Mouse (Mus musculus) ES-CJ7 (cell line): Measurements from ENCODE around the gene Tubd1.
A peak's percentile ranks its signal among the peaks of the same experiment; 100 is the strongest.

Source experiments
- DNase-seq: peaks from one replicate; pipeline ENCODE4 v3.0.0; 2011; ENCODE audit warnings: low read depth, low spot score

Gene Tubd1

DNA sequence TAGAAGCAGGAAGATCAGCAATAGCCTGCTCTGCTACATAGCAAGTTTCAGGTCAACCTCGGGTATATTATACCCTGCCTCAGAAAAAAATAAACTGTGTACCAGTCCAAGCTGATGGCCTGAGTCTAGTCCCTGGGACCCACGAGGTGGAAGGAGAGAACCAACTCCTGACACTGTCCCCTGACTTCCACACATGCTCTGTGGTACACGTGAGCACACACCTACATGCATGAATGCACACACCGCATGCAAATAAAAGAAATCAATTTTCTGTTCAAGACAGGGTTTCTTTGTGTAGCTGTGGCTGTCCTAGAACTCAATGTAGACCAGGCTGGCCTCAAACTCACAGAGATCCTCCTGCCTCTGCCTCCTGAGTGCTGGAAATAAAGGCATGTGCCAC lies 13.5 kb downstream of the Tubd1 start:
- no peak for DNase-seq

DNA sequence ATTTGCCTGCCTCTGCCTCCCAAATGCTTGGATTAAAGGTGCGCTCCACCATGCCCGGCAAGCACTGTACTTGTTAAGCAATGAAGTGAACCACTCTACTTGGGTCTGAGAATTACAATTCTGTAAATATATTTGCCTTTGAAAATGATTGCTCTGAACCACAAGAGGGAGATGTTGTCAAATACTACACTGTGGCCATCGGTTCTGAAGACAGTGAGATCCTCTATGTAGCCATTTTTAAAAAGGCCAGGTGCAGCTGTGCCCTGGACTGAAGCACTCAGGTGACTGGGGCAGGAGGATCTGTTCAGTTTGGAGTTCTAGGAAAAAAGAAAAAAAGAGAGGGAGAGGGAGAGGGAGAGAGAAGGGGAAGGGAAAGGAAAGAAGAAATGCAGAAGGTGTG lies 23.6 kb downstream of the Tubd1 start:
- DNase-seq: peak; percentile 61

DNA sequence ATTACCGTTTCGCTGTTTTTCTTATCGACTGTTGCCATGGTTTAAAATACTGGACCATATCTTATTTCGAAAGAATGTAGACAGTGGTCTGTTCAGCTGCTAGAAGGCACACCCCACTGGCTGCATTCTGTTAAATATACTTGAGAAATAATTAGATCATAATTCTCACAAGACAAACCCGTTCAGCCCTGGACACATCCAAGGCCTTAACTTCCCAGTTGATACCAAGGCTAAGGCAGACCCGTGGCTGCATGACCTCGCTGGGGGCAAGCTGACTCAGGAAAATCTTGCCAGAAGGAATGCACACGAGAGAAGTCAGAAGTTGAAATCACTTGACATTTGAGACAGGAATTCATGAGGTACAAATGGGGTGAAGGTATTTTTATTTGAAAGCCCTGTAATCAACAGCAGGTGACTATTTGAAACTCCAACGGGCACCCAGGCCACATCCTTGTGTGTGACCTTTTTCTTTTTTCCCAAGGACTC lies 25.5 kb downstream of the Tubd1 start:
- no peak for DNase-seq

DNA sequence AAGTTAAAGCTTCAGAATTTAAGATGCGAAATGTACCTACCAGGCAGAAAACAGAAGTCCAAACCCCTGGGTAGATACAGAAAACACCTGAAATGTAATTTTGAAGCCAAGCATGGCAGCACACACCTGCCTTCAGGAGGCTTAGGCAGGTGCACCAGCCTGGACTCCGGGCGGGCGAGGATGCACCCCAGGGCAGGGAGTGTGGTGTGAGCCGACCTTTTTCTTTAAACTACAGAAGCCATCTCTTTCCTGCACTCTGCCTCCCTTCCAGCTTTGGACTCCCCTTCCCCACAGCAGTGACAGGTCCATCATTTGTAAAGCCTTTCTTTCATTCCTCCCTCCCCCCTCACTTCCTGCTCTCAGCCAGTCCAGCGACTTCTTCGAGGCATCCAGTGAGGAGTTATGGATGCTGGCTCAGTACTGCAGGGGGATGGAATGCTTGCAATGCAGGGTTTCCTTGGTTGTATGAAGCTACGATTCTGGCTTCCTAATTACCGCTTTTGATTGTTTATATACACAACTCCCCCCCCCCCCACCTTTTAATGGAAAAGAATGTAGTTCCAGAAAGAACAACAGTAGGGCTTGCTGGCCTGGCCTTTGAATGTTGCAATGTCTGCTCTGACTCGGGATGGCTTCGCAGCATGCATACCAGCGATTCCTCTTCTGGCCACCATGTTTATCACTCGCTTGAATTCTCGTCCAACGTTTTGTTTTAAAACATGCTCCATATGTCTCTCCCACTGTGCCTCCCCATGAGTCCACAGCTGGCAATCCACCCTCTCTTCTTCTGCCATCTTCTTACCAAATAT lies 26.5 kb downstream of the Tubd1 start:
- DNase-seq: no peak

- DNase-seq: no peak
Measured at GRCm38 (mm10) chr11:86571871-86572270, 27.1 kb downstream of the Tubd1 start.

- DNase-seq: no peak
Measured at GRCm38 (mm10) chr11:86572623-86573022, 27.8 kb downstream of the Tubd1 start.

DNA sequence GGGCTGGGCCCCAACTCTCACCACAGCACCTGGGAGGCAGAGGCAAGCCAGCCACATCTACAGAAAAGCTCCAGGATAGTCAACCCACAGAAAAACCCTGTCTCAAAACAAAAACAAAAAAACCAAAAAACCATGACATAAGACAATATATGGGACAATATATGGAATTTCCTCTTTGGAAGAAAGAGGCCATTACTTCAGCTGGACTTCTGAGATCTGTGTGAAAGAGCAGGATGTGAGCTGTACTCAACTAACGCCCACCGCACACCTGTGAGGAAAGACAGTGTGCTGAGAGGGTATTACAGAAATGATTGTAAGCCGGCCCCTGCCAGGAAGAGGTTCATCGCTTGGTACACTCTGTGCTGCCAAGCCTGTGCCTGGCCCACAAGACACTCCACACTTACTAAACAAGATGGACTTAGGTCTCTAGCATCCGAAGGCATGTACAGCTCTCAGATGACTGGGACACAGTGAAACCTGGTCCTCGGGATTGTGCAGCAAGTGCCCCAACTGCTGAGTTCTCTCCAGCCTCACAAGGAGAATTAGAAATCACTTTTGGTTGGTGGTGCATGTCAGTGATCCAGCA lies 28.9 kb downstream of the Tubd1 start:
- no peak for DNase-seq

DNA sequence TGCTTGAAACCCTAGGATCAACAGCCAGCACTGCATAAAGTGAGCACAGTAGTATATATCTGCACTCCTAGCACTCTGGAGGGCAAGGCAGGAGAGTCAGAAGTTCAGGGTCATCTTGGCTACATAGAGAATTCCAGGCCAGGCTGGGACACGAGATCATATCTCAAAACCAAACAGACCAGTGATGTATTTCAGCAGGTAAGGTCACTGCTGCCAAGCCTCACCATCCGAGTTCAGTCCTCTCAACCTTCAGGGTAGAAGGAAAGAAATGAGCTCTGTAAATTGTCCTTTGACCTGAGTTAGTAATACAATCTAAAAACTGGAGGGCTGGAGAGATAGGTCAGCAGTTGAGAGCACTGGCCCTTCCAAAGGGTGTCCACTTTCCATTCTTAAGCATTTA lies 29.6 kb downstream of the Tubd1 start:
- DNase-seq: no peak

DNA sequence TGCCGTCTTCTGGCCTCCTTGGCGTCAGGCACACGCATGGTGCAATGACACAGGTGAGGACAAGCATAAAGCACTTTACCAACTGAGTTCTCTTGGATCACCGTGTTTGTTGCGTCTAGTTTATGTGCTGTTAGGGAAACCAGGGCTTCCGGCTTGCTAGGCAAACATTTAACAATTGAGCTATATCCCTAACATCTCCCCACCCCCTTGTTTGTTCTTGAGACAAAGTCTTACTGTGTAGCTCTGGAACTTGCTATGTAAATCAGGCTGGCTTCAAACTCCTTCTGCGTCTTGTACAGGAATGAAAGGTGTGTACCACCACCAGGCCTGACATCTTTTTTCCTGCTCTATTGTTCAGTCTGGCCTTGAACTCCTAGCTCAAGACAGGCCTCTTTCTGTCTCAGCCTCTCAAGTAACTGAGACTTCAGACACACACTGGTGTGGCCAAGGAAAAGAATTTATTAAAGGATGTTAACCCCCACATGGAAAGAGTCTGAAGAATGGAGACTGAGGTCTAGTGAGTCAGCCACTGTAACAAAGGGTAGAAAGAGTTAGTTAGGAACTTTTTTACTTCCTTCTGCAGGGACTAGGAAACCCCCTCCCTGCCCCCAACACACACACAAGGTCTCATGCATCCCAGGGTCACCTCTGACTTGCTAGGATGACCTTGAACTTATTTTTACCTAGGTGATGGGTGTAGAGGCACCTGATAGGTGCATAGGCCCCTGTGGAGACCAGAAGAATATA lies 31.0 kb downstream of the Tubd1 start:
- DNase-seq: peak; percentile 89

GRCm38 (mm10) chr11:86577231-86577630 lies 32.4 kb downstream of the Tubd1 start:
- peak; percentile 62 for DNase-seq

- no peak for DNase-seq
Measured at GRCm38 (mm10) chr11:86578106-86578808, 33.5 kb downstream of the Tubd1 start.

DNA sequence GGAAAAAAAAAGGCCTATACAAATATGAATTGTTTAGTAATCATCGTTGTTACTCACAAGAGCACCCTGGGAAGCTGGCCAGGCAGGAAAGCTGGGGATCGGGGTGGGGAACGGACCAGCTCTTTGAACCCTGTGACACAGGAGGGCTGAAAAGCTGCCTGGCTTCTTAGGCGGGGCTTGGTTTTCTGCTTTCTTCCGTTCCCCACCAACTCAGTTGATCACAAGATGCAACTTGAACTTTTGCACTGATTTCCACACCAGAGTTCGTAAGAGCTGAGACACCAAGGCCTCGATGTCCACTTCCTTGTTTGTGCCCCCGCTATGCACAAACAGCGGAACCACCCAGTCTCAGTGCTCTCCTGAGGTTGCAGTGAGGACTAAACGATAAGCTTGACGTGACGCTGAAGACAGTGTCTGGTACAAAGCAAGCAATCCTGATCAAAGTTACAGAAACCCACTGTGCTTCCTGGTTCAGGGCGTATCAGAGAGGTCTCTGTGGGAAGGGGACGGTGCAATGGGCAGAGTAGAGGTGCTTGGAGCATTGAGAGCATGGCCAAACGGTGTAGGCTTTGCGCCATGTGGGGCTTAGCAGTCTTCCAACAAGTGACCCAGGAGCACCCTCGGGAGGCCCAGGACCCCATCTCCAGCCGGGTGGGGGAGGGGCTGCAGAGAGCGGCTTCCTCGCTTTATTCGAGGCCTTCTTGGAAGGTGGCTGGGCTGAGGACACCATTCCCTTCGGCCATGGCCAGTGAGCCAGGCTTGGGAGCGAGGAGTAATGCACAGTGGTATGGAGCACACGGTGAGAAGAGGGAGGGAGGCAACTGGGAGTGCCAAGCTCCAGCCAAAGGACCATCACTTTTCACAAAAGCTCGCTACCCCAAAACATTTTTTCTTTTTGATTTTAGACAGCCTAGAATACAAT lies 34.3 kb downstream of the Tubd1 start:
- peak; percentile 37 for DNase-seq

DNA sequence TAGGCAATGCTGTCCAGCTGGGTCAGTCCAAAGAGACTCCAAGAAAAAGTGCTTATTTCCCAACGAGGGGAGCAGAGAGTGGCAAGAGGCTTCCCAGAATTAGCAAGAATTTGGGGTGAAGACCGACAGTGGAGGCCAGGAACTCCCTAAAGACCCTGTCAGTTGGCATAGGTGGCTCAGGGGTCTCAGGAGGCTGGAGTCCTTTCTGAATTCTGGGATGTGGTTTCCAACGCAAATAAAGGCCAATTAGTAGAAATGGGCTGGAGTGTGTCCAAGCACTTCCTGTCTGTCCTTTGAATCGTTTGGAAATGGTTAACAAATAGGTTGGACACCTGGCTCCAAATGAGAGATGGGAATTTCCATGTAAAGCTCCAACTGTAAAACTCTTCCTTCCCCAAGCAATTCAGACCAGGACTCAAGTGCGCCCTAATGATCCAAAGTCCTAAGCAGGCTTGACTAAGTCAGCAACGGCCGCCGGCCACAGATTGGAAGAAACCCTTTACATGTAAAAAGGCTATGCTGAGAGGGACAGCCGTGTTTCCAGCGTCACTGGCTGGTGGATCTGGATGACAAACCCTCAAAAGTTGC lies 35.0 kb downstream of the Tubd1 start:
- DNase-seq: no peak

DNA sequence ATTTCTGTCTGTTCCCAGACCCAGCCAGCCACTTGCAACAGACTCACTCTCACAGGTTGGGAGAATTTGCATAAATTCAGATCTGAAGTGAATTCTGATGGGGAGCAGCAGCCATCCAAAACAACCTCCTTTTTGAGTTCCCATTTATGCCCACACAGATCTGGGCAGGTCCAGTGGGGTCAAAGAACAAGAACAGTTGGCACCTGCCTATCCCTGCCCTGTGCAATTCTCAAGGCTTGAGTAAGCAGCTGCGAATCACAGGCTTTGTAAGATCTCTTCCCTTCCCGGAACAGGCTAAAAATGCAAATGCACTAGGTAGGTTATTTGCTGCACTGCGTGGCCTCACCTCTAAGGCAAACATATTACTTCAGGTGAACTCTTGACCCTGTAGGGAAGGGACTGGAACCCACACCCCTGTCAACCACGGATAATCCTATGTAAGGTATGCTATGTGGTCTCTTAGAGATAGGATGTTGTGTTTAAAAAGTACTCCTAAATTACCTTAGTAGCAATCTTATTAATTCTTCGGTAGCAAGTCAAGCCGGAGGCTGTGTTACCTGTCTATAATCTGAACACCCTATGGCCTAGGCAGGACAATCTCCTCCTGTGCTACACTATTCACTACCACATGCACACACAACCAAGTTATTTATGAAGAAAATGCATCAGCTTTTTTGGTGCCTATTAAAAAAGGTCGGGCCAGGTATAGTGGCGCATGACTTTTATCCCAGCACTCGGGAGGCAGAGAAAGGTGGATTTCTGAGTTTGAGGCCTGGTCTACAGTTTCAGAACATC lies 35.7 kb downstream of the Tubd1 start:
- peak; percentile 53 for DNase-seq

GRCm38 (mm10) chr11:86581250-86581753 lies 36.5 kb downstream of the Tubd1 start:
- DNase-seq: no peak

DNA sequence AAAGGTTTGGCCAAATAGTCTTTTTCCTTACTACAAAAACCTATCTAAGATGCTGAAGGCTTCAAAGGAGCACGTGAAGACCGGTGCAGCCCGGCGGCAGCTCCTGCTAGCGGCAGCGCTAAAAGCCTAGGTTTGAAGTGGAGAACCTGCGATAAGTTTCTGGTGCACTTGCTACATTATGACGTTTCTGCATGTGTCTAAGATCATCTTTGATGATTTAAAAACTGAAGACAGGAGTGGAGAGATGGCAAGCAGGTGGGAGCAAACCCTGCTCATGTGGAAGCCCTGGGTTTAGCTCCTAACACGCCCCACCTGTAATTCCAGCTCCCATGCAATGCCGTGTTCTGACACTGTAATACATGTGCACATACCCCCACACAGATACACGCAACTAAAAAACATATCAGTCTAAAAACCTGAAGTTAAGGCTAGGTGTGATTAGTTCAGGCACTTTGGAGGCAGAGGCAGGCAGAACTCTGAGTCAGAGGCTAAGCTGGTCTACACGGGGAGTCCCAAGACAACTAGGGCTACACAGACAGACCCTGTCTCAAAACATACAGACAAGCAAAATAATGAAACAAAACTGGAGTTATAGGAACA lies 37.3 kb downstream of the Tubd1 start:
- DNase-seq: no peak

DNA sequence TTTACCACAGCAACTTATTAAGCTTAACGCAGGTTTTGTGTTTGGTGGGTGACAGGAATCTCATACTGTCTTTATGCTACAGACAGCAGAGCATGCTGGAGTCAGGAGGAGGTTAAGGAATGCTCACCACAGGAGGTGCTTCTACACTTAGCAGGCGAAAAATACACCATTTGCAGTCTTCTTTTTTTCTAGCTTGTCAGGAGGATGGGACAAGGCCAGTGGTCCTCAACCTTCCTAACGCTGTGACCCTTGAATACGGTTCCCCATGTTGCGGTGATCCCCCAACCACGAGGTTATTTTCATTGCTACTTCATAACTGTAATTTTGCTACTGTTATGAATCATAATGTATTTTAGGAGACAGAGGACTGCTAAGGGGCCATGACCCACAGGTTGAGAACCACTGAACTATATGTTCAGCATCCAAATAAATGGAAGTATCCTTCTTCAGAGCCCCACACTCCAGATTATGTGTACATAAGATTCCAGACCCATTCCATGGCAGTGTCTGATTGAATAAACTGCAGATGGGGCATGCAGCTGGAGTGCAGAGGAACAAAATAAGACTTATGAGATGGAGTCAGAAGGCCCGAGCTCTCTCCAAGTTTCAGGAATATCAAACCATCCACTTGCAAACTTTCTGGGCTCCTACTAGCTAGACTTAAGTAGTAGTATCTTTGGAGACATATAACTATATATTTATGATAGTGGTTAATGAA lies 37.9 kb downstream of the Tubd1 start:
- DNase-seq: no peak

GRCm38 (mm10) chr11:86583313-86583825 lies 38.6 kb downstream of the Tubd1 start:
- DNase-seq: no peak
